Mouse (Mus musculus) right cerebral cortex, adult 18-20 months (tissue): ENCODE results near the gene Stard8.
"Not testable (repeated sequence)": the region's sequence is repeated elsewhere in the genome, so short reads cannot be mapped to it uniquely, and the experiment has no call there.

Source experiments
- DNase-seq: peaks from one replicate; pipeline ENCODE4 v3.0.0; 2022; ENCODE audit warnings: mixed read lengths

The Stard8 gene

GRCm38 (mm10) chrX:99048111-99048510, 45.1 kb downstream of the Stard8 start:
- DNase-seq: no peak

GRCm38 (mm10) chrX:99049247-99049646, 46.2 kb downstream of the Stard8 start:
- no peak for DNase-seq

GRCm38 (mm10) chrX:99050736-99051481, 47.9 kb downstream of the Stard8 start:
- peak; percentile 35 for DNase-seq

- DNase-seq: no peak
These were observed 49.2 kb downstream of the Stard8 start for GRCm38 (mm10) chrX:99052255-99052654.

- no peak for DNase-seq
These were observed 51.5 kb downstream of the Stard8 start for GRCm38 (mm10) chrX:99054512-99054911.

GRCm38 (mm10) chrX:99057772-99058440, 54.9 kb downstream of the Stard8 start:
- DNase-seq: no peak

GRCm38 (mm10) chrX:99059119-99059518, 56.1 kb downstream of the Stard8 start:
- DNase-seq: no peak

- no peak for DNase-seq
These were observed 62.5 kb downstream of the Stard8 start for GRCm38 (mm10) chrX:99065582-99065981.

GRCm38 (mm10) chrX:99066550-99066949, 63.5 kb downstream of the Stard8 start:
- no peak for DNase-seq

GRCm38 (mm10) chrX:99067232-99067631, 64.2 kb downstream of the Stard8 start:
- no peak for DNase-seq

- DNase-seq: no peak
These were observed 64.7 kb downstream of the Stard8 start for GRCm38 (mm10) chrX:99067671-99068151.

- no peak for DNase-seq
These were observed 68.1 kb downstream of the Stard8 start for GRCm38 (mm10) chrX:99071188-99071587.

GRCm38 (mm10) chrX:99072596-99072995, 69.5 kb downstream of the Stard8 start:
- DNase-seq: no peak

GRCm38 (mm10) chrX:99075111-99075510, 72.1 kb downstream of the Stard8 start:
- DNase-seq: no peak

GRCm38 (mm10) chrX:99076460-99076859, 73.4 kb downstream of the Stard8 start:
- no peak for DNase-seq

- DNase-seq: not testable (repeated sequence)
These were observed 75.4 kb downstream of the Stard8 start for GRCm38 (mm10) chrX:99078374-99078892.

- no peak for DNase-seq
These were observed 89.7 kb downstream of the Stard8 start for GRCm38 (mm10) chrX:99092704-99093103.

GRCm38 (mm10) chrX:99111088-99111724, 108.2 kb downstream of the Stard8 start:
- DNase-seq: not testable (repeated sequence)

- no peak for DNase-seq
These were observed 116.5 kb downstream of the Stard8 start for GRCm38 (mm10) chrX:99119510-99119909.
